Mouse (Mus musculus) forebrain, embryonic 16.5 days (tissue): ENCODE data around the gene Mxd1. TPM values are rescaled to one million over a fixed set of nuclear protein-coding genes. Genes with fewer than 3 reads are reported as not detected.

ENCODE experiments used
- ATAC-seq: fragments of 200-750 bp; cut with Nextera tagmentation; 2 replicates; pipeline ENCODE4 v1.8.0; 2017; ENCODE audit warnings: mild to moderate bottlenecking, moderate library complexity
- H3K27ac ChIP-seq: fragments of 300-500 bp; sonication (generic); 2 replicates; pipeline ENCODE4 v1.5.1; 2014; ENCODE audit warnings: low read length, control low read depth
- H3K27me3 ChIP-seq: fragments of 300-500 bp; sonication (generic); replicated peaks from 2 replicates; pipeline ENCODE4 v1.6.1; 2014; ENCODE audit warnings: low read length; ENCODE audit not compliant: control insufficient read depth, insufficient read depth
- H3K36me3 ChIP-seq: fragments of 300-500 bp; sonication (generic); 2 replicates; pipeline ENCODE4 v1.6.1; 2014; ENCODE audit not compliant: control insufficient read depth, insufficient read depth
- H3K4me1 ChIP-seq: fragments of 300-500 bp; sonication (generic); replicated peaks from 2 replicates; pipeline ENCODE4 v1.6.1; 2014; ENCODE audit warnings: low read length; ENCODE audit not compliant: control insufficient read depth, insufficient read depth
- H3K4me2 ChIP-seq: fragments of 300-500 bp; sonication (generic); 2 replicates; pipeline ENCODE4 v1.6.1; 2014; ENCODE audit warnings: mild to moderate bottlenecking, low read length, control low read depth
- H3K4me3 ChIP-seq: fragments of 300-500 bp; sonication (generic); replicated peaks from 2 replicates; pipeline ENCODE4 v1.5.1; 2014; ENCODE audit warnings: mild to moderate bottlenecking, low read length, control low read depth
- H3K9ac ChIP-seq: fragments of 300-500 bp; sonication (generic); replicated peaks from 2 replicates; pipeline ENCODE4 v1.6.1; 2014; ENCODE audit warnings: low read depth, low read length, control low read depth
- H3K9me3 ChIP-seq: fragments of 300-500 bp; sonication (generic); 2 replicates; pipeline ENCODE4 v1.6.1; 2016; ENCODE audit warnings: low read length; ENCODE audit not compliant: control insufficient read depth
- WGBS: fragments of 180-500 bp; shearing (Covaris S2); extraction: QIAGEN DNeasy Blood & Tissue Kit; methylation state at CpG from one replicate; pipeline ENCODE4 v1.1.7; 2014; 5-methylcytosine and 5-hydroxymethylcytosine counted together
- polyA plus RNA-seq: library from polyadenylated mRNA; unstranded; fragments of >200 nt; fragmentation: Nextera tagmentation; extraction: Ambion mirVana; gene quantifications from 2 replicates; pipeline ENCODE4 v1.2.1, GENCODE M21; 2015

Gene Mxd1
- polyA plus RNA-seq, 1 experiment from 2014 or later: 23.2 TPM

DNA sequence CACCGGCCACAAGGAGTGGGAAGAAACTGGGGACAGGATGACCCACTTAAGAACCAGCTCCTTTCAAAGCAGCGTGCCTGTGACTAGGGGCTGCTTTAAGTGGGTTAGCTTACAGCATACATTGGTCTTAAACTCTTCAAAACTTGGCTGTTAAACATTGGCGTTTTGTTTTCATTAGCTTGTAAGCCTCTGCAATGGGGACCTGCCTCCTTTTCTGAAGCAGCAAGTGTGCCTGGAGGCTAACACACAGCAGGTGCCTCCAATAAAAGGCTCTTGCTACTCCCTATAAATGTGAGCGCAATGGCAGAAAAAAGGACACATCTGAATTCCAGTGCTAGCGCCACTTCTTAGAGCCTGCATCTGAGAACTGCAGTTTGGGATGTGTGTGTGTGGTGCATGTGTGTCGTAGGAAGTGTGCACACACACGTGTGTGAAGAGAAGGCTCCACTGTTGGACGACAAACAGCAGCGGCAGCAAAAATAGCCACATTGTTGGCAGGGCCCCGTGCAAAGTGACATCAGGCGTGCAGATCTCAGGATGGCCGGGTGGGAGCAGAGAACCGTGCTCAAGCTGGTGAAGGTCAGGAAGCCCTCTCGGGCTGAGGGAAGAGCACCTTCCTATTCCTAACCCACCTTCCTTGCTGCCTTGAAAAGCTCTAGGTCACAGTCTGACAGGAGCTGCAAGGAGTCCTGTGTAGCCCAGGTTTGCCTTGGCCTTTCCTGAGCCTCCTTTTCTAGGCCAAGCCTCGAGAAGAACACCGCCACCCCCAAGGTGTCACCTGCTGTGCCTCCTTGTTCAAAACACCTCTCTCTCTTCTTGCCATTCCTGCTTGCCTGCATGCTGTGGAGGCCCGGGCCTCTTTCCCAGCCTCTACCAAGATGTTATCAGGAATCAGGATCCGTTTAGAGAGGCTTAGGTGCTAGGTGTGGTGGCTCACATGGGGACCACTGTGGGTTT lies 44.6 kb downstream of the Mxd1 start:
- Histone ChIP-seq H3K27ac (no peak overlapping the region), H3K9ac (no peak overlapping the region), H3K4me1 (no peaks in the 10 kb centered on the region), H3K9me3 (no peaks in the 10 kb centered on the region), H3K36me3 (no peaks in the 10 kb centered on the region), H3K27me3 (no peaks in the 10 kb centered on the region), H3K4me2 (no peak overlapping the region), H3K4me3 (no peak overlapping the region)
- no peak for ATAC-seq
- WGBS: 54% methylated on average over 18 of the region's 18 CpGs

DNA sequence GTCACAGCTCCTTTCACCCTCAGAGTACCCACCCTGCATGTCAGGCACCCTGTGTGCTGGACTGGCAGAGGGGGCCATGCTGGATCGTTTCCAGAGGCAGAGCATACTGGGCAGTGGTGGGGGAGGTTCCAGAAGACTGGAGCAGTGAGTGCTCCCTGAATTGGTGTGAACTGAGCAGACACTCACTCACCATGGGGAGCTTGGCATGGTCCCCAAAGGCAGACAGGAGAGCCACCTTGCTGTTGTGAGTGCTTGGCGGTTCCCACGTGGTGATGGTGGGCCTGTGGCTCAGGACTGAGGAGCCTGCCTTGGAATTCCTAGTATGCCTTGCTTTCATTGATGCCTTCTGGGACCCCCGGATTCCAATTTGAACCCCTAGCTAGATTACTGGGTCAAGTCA lies 45.8 kb downstream of the Mxd1 start:
- 85% methylated on average over 4 of the region's 4 CpGs for WGBS
- ATAC-seq: no peak

DNA sequence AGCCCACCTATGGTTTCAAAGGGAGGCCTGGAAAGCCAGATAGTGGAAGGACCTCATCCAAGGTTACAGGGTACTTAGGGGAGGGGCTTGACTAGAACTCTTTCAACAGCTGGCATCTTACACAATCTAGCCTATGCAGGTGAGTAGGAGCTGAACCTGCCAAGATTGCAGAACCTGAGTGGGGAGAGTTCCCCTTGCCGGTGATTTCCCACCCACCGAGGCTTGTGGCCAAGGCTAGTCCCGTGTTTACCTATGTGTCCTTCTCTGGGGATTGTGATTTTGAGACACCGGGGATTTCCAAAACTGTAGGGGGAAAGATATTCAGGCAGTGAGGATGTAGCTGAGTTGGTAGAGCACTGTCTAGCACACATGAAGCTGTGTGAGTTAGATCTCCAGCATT lies 53.7 kb downstream of the Mxd1 start:
- ATAC-seq: no peak
- no peak overlapping the region for H3K4me3 ChIP-seq
- no peaks in the 10 kb centered on the region for H3K27me3 ChIP-seq
- 87% methylated on average over 4 of the region's 4 CpGs for WGBS
- no peak overlapping the region for H3K27ac ChIP-seq
- H3K4me1 ChIP-seq: no peaks in the 10 kb centered on the region
- H3K9me3 ChIP-seq: no peaks in the 10 kb centered on the region
- H3K9ac ChIP-seq: no peak overlapping the region
- H3K36me3 ChIP-seq: no peaks in the 10 kb centered on the region
- no peak overlapping the region for H3K4me2 ChIP-seq

More for the DNA sequence above, 45.8 kb downstream of the Mxd1 start:
- Histone ChIP-seq H3K9me3 (no peaks in the 10 kb centered on the region), H3K4me2 (no peak overlapping the region), H3K4me3 (no peak overlapping the region), H3K27me3 (no peaks in the 10 kb centered on the region), H3K36me3 (no peaks in the 10 kb centered on the region), H3K27ac (no peak overlapping the region), H3K4me1 (no peaks in the 10 kb centered on the region), H3K9ac (no peak overlapping the region)

DNA sequence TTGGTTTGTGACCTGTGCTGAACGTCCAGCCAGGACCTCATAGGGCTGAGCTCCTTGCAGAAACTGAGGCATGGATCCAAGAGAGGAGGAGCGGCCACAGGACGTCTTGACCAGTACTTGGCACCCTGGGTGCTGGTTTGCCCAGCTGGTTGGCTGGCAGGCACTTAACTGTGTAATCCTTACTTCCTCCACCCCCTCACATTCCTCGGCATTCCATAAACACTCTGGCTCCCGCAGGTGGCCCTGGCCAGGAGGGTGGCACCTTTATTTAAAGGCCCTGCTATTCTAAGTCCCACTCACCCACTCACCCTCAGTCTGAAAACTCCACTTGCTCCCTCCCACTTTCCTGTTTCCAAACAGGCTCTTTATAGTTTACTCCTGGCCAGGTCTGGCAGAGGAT lies 58.2 kb downstream of the Mxd1 start:
- H3K27ac ChIP-seq: no peak overlapping the region

DNA sequence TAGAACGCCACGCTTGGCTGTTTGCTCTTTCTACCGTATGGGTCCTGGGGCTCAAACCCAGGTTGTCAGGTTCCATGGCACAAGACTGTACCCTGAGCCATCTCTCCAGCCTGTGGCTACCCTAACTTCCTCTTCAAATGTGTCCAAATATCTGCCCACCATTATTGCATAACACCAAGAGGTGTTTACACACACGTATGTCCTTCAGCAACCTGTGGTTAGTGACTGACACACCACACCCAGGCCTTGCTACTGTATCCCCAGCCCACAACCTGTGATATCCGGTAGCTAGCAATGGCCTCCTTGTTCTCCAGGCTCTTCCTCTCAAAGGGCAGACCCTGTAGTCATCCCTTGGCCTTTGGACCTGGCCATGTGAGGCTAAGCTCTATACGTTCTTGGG lies 59.7 kb downstream of the Mxd1 start:
- H3K9me3 ChIP-seq: no peaks in the 10 kb centered on the region
- H3K4me3 ChIP-seq: no peak overlapping the region
- no peak overlapping the region for H3K27ac ChIP-seq
- no peaks in the 10 kb centered on the region for H3K4me1 ChIP-seq
- H3K27me3 ChIP-seq: no peaks in the 10 kb centered on the region
- no peaks in the 10 kb centered on the region for H3K36me3 ChIP-seq
- ATAC-seq: no peak
- WGBS: 90% methylated on average over 6 of the region's 6 CpGs
- H3K4me2 ChIP-seq: no peak overlapping the region
- no peak overlapping the region for H3K9ac ChIP-seq

More for the DNA sequence above, 58.2 kb downstream of the Mxd1 start:
- Histone ChIP-seq H3K4me2 (no peak overlapping the region), H3K4me3 (no peak overlapping the region), H3K4me1 (no peaks in the 10 kb centered on the region), H3K9me3 (no peaks in the 10 kb centered on the region), H3K27me3 (no peaks in the 10 kb centered on the region), H3K36me3 (no peaks in the 10 kb centered on the region), H3K9ac (no peak overlapping the region)
- 72% methylated on average over 5 of the region's 5 CpGs for WGBS
- no peak for ATAC-seq

DNA sequence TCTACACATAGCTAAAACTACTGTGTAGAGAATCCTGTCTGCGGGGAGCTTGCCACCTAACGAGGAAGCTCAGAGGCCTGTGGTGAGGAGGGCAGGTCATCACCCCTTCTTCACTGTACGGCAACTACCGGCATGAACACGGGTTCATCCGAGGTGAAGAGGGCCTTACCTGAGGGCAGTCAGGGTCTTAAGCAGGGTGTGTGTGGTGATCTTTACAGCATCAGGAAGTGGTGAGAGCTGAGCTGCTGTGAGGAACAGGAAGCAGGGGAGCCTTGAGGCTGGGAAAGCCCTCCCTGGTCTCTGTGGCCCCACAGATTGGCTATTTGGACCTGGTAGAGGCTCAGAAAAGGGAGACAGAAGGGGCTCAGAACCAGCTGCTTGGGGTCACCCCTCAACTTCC lies 61.5 kb downstream of the Mxd1 start:
- WGBS: 80% methylated on average over 6 of the region's 6 CpGs
- ATAC-seq: no peak
- Histone ChIP-seq H3K9ac (no peak overlapping the region), H3K4me2 (no peak overlapping the region), H3K27me3 (no peaks in the 10 kb centered on the region), H3K4me3 (no peak overlapping the region), H3K4me1 (no peaks in the 10 kb centered on the region), H3K27ac (no peak overlapping the region), H3K9me3 (no peaks in the 10 kb centered on the region), H3K36me3 (no peaks in the 10 kb centered on the region)

DNA sequence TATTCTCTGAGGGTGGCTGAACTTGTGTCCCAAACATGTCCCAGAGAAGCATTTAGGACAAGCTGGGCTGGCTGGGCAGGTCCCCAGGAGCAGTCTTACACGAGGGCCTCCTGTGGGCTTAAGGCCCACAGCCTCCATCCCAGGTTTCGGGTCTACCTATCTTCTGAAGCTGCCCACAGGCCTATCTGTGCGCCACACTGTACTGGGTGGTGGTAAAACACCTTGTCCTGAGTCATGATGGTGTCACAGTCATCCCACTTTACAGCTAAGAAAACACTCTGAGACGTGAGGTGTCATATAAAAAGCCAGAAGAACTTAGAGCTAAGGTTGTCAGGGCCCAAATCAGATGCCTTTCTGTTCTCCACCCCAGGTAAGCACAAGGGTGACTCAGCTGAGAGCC lies 62.7 kb downstream of the Mxd1 start:
- 83% methylated on average over 4 of the region's 4 CpGs for WGBS
- Histone ChIP-seq H3K9ac (no peak overlapping the region), H3K36me3 (no peaks in the 10 kb centered on the region), H3K27me3 (no peaks in the 10 kb centered on the region), H3K27ac (no peak overlapping the region), H3K4me3 (no peak overlapping the region), H3K4me2 (no peak overlapping the region), H3K9me3 (no peaks in the 10 kb centered on the region), H3K4me1 (no peaks in the 10 kb centered on the region)
- no peak for ATAC-seq

DNA sequence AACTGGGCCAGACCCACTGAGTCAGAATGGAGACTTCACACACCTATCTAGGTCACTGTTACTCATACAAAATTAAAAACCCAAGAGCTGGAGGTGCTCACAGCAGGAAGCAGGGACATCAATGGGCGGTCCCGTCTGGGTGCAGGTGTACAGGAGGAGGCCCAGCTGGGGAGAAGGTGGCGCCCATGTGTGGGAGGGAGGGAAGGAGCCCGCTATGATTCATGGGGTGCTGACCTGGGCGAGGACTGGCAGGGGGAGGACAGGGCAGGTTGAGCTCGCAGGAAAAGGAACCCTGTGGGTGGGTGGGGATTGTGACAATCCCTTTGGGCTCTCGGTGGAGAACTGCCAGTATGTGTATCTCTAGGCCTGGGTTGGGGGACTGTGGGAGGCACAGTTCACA lies 63.7 kb downstream of the Mxd1 start:
- no peaks in the 10 kb centered on the region for H3K9me3 ChIP-seq
- H3K4me3 ChIP-seq: no peak overlapping the region
- 82% methylated on average over 7 of the region's 7 CpGs for WGBS
- H3K4me1 ChIP-seq: peaks cover under 1% of the 10 kb centered on the region; the same call in 1 of the 2 replicates
- H3K36me3 ChIP-seq: no peaks in the 10 kb centered on the region
- H3K9ac ChIP-seq: no peak overlapping the region
- ATAC-seq: no peak
- H3K27me3 ChIP-seq: no peaks in the 10 kb centered on the region
- H3K4me2 ChIP-seq: no peak overlapping the region
- no peak overlapping the region for H3K27ac ChIP-seq

DNA sequence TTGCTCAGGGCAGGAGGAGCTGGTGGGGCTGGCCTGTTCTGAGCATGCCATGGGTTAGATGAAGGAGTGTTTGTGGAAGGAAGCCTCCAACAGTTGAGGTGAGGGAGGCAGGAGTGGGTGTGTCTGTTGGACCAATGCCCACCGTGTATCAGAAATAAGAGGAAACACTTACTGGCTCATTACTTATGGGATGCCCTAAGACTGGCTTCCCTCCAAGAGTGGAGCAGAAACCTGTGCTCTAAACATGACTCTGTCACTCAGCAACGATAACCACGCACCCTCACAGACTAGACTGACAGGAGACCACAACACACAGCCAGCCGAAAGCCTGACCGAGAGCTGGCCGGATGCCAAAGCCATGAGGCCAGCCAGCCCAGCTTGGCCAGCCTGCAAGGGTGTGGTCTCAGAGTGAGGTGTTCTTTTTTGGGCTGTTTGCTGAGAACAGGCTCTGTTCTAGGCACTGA lies 69.0 kb downstream of the Mxd1 start:
- H3K36me3 ChIP-seq: no peaks in the 10 kb centered on the region
- peaks cover 6% of the 10 kb centered on the region; the same call in 1 of the 2 replicates for H3K4me1 ChIP-seq
- no peak overlapping the region for H3K4me2 ChIP-seq
- peak; percentile 61; the same call in 1 of the 2 replicates for ATAC-seq
- H3K27me3 ChIP-seq: no peaks in the 10 kb centered on the region
- H3K9me3 ChIP-seq: no peaks in the 10 kb centered on the region
- H3K9ac ChIP-seq: no peak overlapping the region
- H3K27ac ChIP-seq: no peak overlapping the region
- 25% methylated on average over 6 of the region's 6 CpGs for WGBS
- H3K4me3 ChIP-seq: no peak overlapping the region
